Mouse (Mus musculus) T-helper 2 cell (primary cell): ENCODE measurements around the gene Tmprss13.

Experiments
- in situ Hi-C: fragments of 300-600 bp; cut with MboI, MseI; formaldehyde crosslinking; loops from one replicate; pipeline ENCODE4 v1.15.1; 2025; ENCODE audit warnings: high pct_unique_total_duplicates

Tmprss13 gene

GRCm38 (mm10) chr9:45318855-45319254 is at the start of gene Tmprss13:
Gene Tmprss13 (plus strand): TSS chr9:45319100.
- in situ Hi-C loops, result loop anchor here (5.0 kb wide), 1 partner anchor 73 kb away; no protein-coding TSS in a partner anchor

GRCm38 (mm10) chr9:45272213-45272612 is 46.7 kb upstream of the Tmprss13 start:
- in situ Hi-C loops, result no loop called here

DNA sequence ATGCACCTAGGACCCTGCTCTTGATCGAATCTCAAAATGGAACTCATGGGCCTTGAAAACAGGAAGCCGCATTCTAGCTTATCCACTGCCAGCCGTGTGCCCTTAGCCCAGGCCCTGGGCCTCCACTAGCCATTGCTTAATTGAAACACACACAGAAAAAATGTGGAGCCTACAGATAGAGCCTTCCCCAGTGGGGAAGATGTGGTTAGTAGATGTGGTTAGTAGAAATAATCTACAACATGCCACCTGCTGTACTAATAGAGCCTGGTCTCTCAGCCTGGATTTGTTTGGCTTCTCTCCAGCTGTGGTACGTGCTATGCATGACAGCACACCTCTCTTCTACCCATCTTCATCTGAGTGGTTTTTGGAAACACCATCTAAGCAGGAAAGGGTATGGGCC is 44.7 kb upstream of the Tmprss13 start:
- in situ Hi-C loops, result no loop called here

GRCm38 (mm10) chr9:45274635-45275034 is 44.3 kb upstream of the Tmprss13 start:
- in situ Hi-C loops, result no loop called here

DNA sequence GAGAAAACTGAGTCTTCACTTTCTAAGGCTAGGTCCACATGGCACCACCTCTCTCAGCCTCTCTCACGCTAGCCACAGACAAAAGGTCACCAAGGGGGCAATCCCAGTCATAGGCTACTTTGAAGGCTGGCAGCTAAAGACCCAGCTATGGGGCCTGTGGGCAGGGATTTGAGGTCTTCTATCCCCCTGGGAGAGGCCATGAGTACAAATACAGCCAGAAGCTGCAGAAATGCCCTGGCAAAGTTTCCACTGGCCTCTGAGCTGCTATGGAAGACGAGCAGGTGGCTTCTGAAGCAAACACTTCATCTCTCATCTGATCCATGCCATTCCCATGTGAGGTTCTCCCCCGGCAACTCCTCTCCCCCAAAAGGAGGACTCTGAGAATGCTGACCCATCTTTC is 38.8 kb upstream of the Tmprss13 start:
- in situ Hi-C loops, result no loop called here

DNA sequence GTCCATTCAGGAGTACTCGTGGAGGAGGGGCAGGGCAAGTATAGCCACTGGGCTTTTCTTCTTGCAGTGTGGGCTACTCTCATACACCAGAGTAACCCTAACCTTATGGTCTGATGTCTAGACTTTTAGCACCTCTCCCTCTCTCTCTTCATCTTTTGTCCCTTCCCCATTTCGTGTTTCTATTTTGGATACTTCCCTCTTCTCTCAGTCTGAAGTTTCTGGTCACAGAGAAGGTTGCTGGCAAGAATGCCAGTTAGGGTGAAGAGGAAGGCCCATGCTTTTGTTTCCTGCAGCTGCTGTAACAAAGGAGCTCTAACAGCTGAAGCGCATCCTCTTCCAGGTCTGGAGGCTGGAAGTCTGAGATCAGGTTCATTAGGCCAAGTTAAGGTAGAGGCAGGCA is 38.0 kb upstream of the Tmprss13 start:
- in situ Hi-C loops, result no loop called here

- in situ Hi-C loops, result no loop called here
Observed at GRCm38 (mm10) chr9:45282466-45282865, 36.4 kb upstream of the Tmprss13 start.

- in situ Hi-C loops, result loop anchor here (10.0 kb wide), 1 partner anchor 793 kb away; no protein-coding TSS in a partner anchor
Observed at GRCm38 (mm10) chr9:45291481-45292168, 27.3 kb upstream of the Tmprss13 start.

DNA sequence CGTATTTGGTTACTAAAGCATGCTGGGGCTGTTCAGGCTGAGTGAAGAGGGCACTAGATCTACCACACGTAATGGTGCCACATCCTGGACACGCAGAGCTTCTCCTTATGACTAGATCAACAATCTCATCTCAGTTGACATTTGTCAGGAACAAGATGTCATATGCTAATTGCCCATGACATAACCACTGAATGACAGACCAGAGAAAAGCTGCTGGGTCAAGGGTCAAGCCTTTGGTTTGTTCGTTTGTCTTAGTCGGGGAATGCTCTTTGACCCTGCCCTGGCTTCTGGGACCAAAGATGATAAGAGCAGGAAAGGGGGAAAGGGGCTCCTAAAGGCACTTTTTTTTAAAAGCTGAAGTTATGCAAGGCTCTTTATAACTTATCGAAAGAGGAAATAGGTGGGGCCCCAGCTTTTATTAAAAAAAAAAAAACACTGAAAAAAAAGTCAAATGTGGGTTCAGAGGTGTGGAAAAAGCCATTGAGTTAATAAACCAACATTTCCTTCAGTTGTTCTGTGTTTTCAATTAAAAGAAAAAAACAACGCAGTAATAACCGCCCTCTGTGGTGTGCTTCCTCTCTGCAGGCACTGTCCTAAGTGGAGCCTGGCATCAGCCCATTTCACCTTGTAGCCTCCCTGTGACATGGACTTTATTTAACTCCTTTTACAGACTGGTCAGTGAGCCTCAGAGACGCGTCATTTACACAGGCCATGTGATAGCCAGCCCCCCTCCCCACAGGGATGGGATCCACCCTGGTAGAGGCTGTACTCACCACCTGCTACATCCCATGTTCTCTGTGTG is 24.5 kb upstream of the Tmprss13 start:
- in situ Hi-C loops, result loop anchor here (5.0 to 10.0 kb wide), 2 partner anchors 72 to 790 kb away; no protein-coding TSS in a partner anchor

GRCm38 (mm10) chr9:45299231-45300006 is 19.5 kb upstream of the Tmprss13 start:
- in situ Hi-C loops, result loop anchor here (5.0 to 10.0 kb wide), 3 partner anchors 77 to 785 kb away; no protein-coding TSS in a partner anchor

GRCm38 (mm10) chr9:45300422-45301104 is 18.3 kb upstream of the Tmprss13 start:
- in situ Hi-C loops, result loop anchor here (10.0 kb wide), 1 partner anchor 114 kb away; no protein-coding TSS in a partner anchor

DNA sequence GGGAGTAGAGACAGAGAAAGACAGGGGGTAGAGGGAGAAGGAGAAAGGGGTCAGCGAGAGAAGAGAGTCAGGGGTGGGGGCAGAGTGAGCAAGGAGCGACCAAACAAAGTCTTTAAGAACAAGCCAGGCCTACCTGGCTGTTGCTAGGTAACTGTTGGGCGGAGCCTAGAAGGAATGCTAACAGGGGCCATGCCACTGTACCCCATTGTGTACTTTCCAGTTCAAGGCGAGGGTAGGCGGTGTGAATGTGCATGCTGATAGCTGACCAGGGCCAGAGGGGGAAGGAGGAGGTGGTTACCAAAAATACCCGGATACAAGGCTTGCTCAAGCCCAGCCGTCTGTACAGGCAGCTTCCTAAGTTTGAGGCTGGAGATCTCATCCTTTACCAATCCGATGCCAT is 17.1 kb upstream of the Tmprss13 start:
- in situ Hi-C loops, result loop anchor here (10.0 kb wide), 1 partner anchor 113 kb away; no protein-coding TSS in a partner anchor

DNA sequence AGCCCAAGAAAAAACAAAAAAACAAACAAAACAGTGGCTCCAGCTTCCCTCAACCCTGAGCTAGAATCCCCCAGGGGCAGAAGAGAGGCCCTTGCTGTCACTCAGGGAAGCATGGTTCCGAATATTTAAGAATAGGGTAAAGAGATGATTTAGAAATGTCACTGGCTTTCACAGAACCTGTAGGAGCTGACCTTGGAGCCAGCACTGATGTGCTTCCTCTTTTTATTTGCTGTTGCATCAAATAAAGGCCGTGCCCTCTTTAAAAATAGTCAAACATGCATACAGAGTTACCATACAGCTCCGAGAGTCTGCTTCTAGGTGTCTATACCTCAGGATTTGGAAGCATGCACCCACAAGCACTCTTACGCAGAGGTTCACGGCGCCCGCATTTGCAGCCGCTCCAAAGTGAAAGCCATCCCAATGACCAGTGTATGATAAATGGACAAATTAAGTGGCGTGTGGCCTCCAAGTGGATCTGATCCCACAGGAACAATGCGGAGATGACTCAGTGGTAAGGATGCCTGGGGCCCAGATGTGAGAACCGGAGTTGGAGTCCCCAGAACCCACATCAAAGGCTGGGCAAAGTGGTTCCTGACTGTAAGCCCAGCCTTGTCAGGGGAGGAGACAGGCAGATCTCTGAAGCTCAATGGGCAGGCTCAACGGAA is 12.0 kb upstream of the Tmprss13 start:
- in situ Hi-C loops, result loop anchor here (10.0 kb wide), 1 partner anchor 108 kb away; no protein-coding TSS in a partner anchor

DNA sequence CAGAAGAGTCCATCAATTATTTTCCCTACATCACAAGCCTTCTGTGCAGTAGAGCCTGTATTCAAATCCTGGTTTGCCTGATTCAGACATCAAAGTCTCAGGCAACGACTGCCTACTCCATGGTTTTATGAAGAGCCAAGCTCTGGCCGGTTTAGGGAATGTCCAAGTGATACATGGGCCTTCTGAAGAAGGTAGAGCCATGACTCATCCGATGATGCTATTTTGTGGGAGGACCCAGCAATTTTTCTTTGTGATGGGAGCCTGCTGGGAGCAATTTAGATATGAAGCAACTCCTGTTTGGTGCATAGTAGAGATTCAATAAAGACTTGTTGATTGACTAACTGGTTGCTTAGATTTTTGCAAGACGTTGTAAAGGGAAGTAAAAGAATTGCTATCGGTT is 10.4 kb upstream of the Tmprss13 start:
- in situ Hi-C loops, result loop anchor here (10.0 kb wide), 1 partner anchor 106 kb away; no protein-coding TSS in a partner anchor

DNA sequence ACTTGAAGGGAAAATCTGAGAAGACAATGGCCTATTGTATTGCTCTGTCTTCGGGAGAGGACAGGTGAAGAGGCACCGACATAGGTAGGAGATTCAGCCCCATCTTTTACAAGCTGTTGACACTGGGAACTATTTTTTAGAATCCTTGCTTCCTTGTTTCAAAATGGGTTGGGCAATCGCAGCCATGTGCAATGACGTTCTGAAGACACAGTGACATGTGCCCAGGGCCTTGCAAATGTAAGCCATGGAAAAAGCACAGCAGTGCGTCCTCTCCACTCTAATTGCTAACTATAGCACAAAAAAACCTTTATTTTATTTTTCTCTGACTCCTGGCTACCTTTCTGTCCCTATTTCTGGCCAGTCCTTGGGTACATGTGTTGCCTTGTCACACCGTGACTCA is 7.0 kb upstream of the Tmprss13 start:
- in situ Hi-C loops, result no loop called here

DNA sequence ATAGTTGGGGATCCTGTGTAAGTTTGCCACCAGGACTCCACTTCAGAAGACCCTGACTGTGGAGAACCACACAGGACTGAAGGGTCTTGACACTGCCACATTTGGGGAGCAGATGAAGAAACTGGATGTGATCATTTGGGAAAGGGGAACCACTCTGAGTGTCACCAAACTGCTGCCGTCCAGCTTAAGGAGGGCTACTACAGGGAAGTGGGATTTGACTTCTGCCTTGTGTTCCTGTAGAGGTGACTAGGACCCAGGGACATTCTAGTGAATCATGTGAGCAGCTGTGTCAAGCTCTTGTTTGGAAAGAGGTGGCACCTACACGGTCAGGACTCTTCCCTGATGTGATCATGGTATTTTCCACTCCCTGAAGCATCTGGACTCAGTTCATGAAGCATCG is 5.0 kb upstream of the Tmprss13 start:
- in situ Hi-C loops, result no loop called here

DNA sequence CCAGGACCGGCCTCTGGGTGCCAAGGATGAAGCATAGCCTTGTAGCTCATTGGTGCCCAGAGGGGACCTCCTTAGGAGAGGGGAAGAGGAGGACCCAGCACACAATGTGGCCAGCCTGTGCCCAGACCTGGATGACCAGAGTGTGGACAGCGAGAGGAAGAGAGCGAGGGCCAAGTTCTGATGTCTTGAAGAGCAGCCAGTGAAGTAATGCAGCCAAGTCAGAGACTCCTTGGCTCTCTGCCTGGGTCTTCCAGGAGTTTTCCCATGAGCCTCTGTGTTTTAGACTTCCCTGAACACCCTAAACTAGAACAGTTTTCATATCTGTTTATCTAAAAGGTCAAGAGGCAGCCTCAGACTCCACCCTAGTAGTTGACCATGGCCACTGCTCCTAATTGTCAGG is 1.3 kb upstream of the Tmprss13 start:
- in situ Hi-C loops, result loop anchor here (5.0 kb wide), 1 partner anchor 75 kb away; no protein-coding TSS in a partner anchor

DNA sequence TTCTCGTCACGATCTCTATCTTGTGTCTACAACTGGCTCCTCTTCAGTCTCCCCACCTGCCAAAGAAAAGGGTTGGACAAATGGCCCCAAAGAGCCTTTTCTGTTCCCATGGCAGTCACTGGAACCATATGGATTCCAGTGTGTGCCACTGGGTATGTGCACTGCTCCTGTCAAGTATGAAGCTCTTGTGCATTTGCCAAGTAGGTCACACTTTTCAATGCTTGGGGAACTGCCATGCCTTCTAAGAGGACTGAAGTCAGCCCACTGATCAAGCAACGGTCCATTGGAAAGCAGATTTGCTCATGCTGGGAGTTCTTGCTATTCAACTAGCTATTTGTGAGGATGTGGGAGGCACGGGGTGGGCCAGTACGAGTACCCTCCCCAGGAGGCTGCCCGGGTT is 2.6 kb downstream of the Tmprss13 start:
- in situ Hi-C loops, result no loop called here

- in situ Hi-C loops, result no loop called here
Observed at GRCm38 (mm10) chr9:45321946-45322430, 3.1 kb downstream of the Tmprss13 start.

- in situ Hi-C loops, result no loop called here
Observed at GRCm38 (mm10) chr9:45326390-45326789, 7.5 kb downstream of the Tmprss13 start.
